Mouse (Mus musculus) hindbrain, embryonic 12.5 days (tissue): ENCODE results near the gene Rhbdf2. TPM values are rescaled to one million over a fixed set of nuclear protein-coding genes. Genes with fewer than 3 reads are reported as not detected.

Source experiments
- ATAC-seq: fragments of 200-750 bp; cut with Nextera tagmentation; 2 replicates; pipeline ENCODE4 v1.8.0; 2017; ENCODE audit warnings: moderate TSS enrichment; ENCODE audit not compliant: low FRiP score
- H3K27ac ChIP-seq: fragments of 300-500 bp; sonication (generic); 2 replicates; pipeline ENCODE4 v1.5.1; 2016; ENCODE audit warnings: mild to moderate bottlenecking
- H3K27me3 ChIP-seq: fragments of 300-500 bp; sonication (generic); 2 replicates; pipeline ENCODE4 v1.6.1; 2016; ENCODE audit warnings: mild to moderate bottlenecking
- H3K36me3 ChIP-seq: fragments of 300-500 bp; sonication (generic); 2 replicates; pipeline ENCODE4 v1.6.1; 2016; ENCODE audit warnings: mild to moderate bottlenecking
- H3K4me1 ChIP-seq: fragments of 300-500 bp; sonication (generic); 2 replicates; pipeline ENCODE4 v1.6.1; 2016
- H3K4me2 ChIP-seq: fragments of 300-500 bp; sonication (generic); replicated peaks from 2 replicates; pipeline ENCODE4 v1.6.1; 2016; ENCODE audit warnings: mild to moderate bottlenecking
- H3K4me3 ChIP-seq: fragments of 300-500 bp; sonication (generic); 2 replicates; pipeline ENCODE4 v1.5.1; 2016; ENCODE audit warnings: mild to moderate bottlenecking
- H3K9ac ChIP-seq: fragments of 300-500 bp; sonication (generic); 2 replicates; pipeline ENCODE4 v1.6.1; 2016; ENCODE audit warnings: mild to moderate bottlenecking, moderate library complexity
- H3K9me3 ChIP-seq: fragments of 300-500 bp; sonication (generic); replicated peaks from 2 replicates; pipeline ENCODE4 v1.6.1; 2016; ENCODE audit warnings: mild to moderate bottlenecking
- WGBS: fragments of 180-500 bp; shearing (Covaris S2); methylation state at CpG from one replicate; pipeline ENCODE4 v1.1.7; 2016; 5-methylcytosine and 5-hydroxymethylcytosine counted together
- polyA plus RNA-seq: library from polyadenylated mRNA; unstranded; fragments of >200 nt; fragmentation: Nextera tagmentation; extraction: Ambion mirVana; gene quantifications from 2 replicates; pipeline ENCODE4 v1.2.1, GENCODE M21; 2016

The Rhbdf2 gene
- polyA plus RNA-seq, 1 experiment from 2014 or later: 3.7 TPM

DNA sequence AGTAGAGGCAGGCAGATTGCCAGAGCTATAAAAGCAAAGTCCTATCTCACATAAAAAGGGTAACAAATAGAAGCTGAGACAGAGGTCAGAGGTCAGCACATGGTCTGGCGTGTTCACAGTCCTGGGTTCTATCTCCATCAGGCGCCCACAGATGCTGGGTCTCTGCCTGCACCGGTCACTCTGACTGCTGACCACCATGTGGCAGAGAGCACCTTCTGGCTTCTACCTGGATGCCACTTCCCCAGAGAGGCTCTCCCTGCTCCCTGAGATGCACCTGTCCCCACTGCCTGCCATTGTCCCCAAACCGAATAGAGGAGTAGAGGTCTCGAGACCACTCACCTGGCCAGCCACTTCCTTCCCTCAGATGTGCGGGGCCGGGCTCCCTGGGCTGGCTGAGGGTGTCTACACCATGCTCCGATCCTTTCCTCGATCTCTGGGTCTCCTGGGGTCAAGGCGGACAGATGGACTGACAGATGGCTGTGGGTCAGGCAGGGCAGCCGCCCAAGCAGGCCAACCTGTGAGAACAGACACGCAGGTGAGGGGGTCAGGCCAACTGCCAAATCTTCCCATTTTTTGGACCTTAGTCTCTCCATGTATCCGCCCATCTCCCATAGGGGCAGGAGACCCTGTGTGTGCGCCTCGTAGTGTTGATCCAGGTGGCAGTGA lies 16.7 kb downstream of the Rhbdf2 start:
- Histone ChIP-seq H3K9ac (no peak overlapping the region), H3K4me2 (no peak overlapping the region), H3K4me3 (no peak overlapping the region), H3K4me1 (no peaks in the 10 kb centered on the region; the same call in 1 of the 2 replicates), H3K9me3 (no peaks in the 10 kb centered on the region), H3K27ac (no peak overlapping the region), H3K27me3 (no peaks in the 10 kb centered on the region), H3K36me3 (no peaks in the 10 kb centered on the region)
- 85% methylated on average over 15 of the region's 15 CpGs for WGBS
- ATAC-seq: no peak

DNA sequence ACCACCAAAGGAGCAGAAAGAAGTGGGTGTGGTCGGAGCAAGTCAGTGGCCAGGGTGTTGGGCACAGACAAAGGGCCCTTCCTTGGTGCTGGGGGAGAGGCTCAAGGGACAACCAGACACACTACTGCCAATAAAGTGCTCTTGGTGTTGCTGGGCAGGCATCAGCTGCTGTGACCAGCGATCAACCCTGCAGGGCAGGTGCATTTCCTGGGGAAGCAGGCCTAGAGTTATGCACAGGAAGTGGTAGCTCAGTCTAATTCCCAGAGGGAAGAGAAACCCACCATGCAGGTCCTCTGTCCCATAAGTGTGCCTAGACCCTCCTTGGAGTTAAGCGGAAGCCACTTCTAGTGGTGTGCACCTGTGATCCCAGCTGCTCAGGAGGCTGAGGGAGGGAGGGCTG lies 19.1 kb downstream of the Rhbdf2 start:
- no peak overlapping the region for H3K4me3 ChIP-seq
- no peak overlapping the region for H3K9ac ChIP-seq
- no peaks in the 10 kb centered on the region for H3K36me3 ChIP-seq
- ATAC-seq: no peak
- H3K4me1 ChIP-seq: no peaks in the 10 kb centered on the region; the same call in 1 of the 2 replicates
- H3K27me3 ChIP-seq: no peaks in the 10 kb centered on the region
- 85% methylated on average over 3 of the region's 3 CpGs for WGBS
- no peak overlapping the region for H3K27ac ChIP-seq
- H3K9me3 ChIP-seq: no peaks in the 10 kb centered on the region
- H3K4me2 ChIP-seq: no peak overlapping the region

DNA sequence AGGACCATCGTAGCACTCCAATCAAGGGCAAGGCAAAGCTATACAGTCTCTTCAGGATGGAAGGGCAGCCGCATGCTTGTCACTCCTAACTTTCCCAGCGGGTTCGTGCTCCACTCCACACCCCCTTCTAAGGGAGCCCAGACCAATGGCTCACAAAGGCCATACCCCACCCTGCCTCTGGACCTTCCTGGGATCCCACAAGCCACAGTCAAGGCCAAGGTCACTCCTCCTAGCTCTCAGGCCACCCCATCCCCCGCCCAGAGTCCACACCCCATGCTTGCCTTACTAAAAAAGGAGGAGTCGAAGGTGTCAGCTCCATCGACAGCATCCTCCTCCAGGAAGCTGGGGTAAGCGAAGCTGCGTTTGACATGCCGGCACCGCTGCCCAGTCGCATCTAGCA lies 22.7 kb downstream of the Rhbdf2 start:
- Histone ChIP-seq H3K27ac (no peak overlapping the region), H3K9ac (no peak overlapping the region), H3K4me1 (no peaks in the 10 kb centered on the region; the same call in 1 of the 2 replicates), H3K36me3 (no peaks in the 10 kb centered on the region), H3K9me3 (no peaks in the 10 kb centered on the region), H3K4me3 (no peak overlapping the region), H3K27me3 (no peaks in the 10 kb centered on the region), H3K4me2 (no peak overlapping the region)
- no peak for ATAC-seq
- WGBS: 90% methylated on average over 12 of the region's 12 CpGs

DNA sequence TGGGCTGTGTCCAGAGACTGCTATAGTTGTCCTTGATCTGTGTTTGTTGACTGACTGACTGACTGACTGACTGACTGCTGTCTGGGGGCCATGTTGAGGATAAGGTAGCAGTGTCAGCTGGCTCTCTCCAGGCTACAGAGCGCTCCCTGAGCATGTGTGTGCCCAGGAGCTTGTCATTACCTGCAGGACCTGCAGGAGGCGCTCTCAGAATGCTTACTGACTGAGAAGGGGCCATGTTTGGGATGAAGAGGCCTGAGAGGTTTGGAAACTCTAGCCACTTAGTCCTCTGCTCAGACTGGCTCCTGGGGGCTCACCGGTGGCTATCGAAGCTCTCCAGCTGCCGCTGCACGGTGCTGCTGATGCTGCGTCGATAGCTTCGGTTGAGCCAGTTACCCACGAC lies 23.5 kb downstream of the Rhbdf2 start:
- no peak for ATAC-seq
- no peak overlapping the region for H3K4me3 ChIP-seq
- H3K9ac ChIP-seq: no peak overlapping the region
- H3K27ac ChIP-seq: no peak overlapping the region
- 88% methylated on average over 10 of the region's 10 CpGs for WGBS
- no peaks in the 10 kb centered on the region for H3K27me3 ChIP-seq
- H3K4me2 ChIP-seq: no peak overlapping the region
- no peaks in the 10 kb centered on the region; the same call in 1 of the 2 replicates for H3K4me1 ChIP-seq
- H3K9me3 ChIP-seq: no peaks in the 10 kb centered on the region
- no peaks in the 10 kb centered on the region for H3K36me3 ChIP-seq

DNA sequence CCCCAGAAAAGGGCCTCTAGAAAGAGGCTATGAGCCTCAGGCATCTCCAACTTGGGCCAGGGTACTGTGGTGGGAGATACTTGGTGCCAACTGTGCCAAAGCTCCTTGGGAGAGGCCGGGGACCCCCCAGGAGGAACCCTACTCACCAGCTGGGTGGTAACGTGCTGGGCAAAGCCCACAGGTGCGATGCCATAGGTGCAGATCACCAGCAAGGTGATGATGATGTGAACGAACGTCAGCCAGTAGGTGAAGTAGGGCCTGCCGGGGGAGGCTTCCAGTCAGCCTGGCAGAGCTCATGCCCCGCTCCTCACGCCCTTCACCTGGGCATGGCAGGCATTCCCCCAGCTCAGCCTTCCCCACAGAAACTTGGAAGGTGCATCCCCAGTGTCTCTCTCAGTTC lies 24.8 kb downstream of the Rhbdf2 start:
- Histone ChIP-seq H3K9ac (no peak overlapping the region), H3K27ac (no peak overlapping the region), H3K27me3 (no peaks in the 10 kb centered on the region), H3K4me3 (no peak overlapping the region), H3K4me1 (no peaks in the 10 kb centered on the region; the same call in 1 of the 2 replicates), H3K36me3 (no peaks in the 10 kb centered on the region), H3K4me2 (no peak overlapping the region), H3K9me3 (no peaks in the 10 kb centered on the region)
- ATAC-seq: no peak
- WGBS: 82% methylated on average over 8 of the region's 8 CpGs

DNA sequence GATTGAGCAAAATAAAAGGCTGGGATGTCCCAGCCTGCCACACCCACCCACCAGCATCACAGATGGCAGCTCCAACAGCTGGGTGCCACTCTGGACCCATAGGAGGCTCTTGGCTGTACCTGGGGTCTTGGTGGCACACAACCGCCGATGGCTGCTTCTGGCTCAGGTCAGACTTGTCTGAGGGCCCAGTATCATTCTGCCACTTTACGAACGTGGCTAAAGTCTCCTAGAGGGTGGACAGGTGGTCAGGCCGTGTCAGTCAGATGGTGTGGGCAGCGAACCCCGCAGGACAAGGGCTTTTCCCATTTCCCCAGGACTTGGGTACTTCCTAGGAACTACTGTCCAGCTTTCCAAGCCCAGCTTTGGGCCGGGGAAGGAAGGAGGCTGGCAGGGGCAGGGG lies 25.7 kb downstream of the Rhbdf2 start:
- H3K4me3 ChIP-seq: no peak overlapping the region
- no peaks in the 10 kb centered on the region for H3K27me3 ChIP-seq
- no peak overlapping the region for H3K9ac ChIP-seq
- ATAC-seq: no peak
- WGBS: 89% methylated on average over 8 of the region's 8 CpGs
- no peak overlapping the region for H3K27ac ChIP-seq
- no peaks in the 10 kb centered on the region for H3K36me3 ChIP-seq
- H3K9me3 ChIP-seq: no peaks in the 10 kb centered on the region
- H3K4me1 ChIP-seq: no peaks in the 10 kb centered on the region; the same call in 1 of the 2 replicates
- no peak overlapping the region for H3K4me2 ChIP-seq

DNA sequence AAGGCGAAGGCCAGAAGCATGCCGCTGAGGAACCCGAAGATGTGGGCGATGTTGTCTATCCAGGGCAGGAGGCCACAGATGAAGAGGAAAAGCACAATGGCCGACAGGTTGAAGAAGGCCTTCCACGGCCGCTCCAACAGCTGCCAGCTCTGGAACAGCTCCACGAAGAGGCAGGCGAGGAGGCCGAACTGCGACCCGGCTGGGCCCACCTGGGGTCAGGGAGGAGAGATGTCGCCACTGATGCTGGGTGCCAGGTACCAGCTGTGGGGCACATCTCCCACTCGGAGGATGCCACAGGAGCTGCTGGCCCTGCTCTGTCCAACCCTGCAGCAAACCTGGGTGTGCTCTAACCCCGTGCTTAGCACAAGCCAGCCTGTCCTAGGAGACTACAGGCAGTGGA lies 27.6 kb downstream of the Rhbdf2 start:
- H3K4me2 ChIP-seq: no peak overlapping the region
- no peak for ATAC-seq
- H3K9ac ChIP-seq: no peak overlapping the region
- H3K9me3 ChIP-seq: no peaks in the 10 kb centered on the region
- WGBS: 91% methylated on average over 15 of the region's 15 CpGs
- no peak overlapping the region for H3K4me3 ChIP-seq
- no peaks in the 10 kb centered on the region for H3K36me3 ChIP-seq
- H3K4me1 ChIP-seq: no peaks in the 10 kb centered on the region
- no peak overlapping the region for H3K27ac ChIP-seq
- no peaks in the 10 kb centered on the region for H3K27me3 ChIP-seq

DNA sequence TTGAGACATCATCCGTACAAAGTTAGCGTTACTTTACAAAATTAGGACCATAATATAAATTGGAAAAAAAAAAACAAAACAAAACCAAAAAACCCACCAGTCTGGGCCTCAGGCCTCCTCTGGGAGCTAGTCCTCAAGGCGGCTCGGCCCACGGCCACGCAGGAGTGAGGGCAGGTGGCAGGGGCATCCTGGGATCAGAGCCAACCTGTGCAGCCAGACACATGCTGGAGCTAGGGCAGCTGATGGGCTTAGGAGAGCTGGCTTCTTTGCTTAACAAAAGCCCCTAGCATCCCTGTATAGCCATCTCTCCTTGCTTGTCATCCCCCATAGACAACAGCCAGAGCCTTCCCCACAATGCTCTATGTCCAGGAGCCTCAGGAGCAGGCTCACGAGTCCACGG lies 28.6 kb downstream of the Rhbdf2 start:
- no peak for ATAC-seq
- 89% methylated on average over 8 of the region's 8 CpGs for WGBS
- H3K9me3 ChIP-seq: no peaks in the 10 kb centered on the region
- H3K4me3 ChIP-seq: no peak overlapping the region
- no peak overlapping the region for H3K27ac ChIP-seq
- no peaks in the 10 kb centered on the region for H3K36me3 ChIP-seq
- no peaks in the 10 kb centered on the region for H3K27me3 ChIP-seq
- no peak overlapping the region for H3K9ac ChIP-seq
- H3K4me1 ChIP-seq: peaks cover 1% of the 10 kb centered on the region; the same call in 1 of the 2 replicates
- no peak overlapping the region for H3K4me2 ChIP-seq

DNA sequence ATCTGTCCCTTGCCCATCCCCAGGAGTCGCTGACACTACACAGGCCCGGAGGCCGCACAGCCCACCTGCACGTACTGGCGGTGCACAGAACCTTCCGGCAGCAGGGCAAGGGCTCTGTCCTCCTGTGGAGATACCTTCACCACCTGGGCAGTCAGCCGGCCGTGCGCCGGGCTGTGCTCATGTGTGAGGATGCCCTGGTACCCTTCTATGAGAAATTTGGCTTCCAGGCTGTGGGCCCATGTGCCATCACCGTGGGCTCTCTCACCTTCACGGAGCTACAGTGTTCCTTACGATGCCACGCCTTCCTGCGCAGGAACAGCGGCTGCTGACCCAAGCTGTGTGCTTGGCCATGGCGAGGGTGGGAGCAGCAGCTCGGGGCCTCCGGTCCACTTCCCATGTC lies 30.1 kb downstream of the Rhbdf2 start:
- WGBS: 88% methylated on average over 19 of the region's 19 CpGs
- Histone ChIP-seq H3K9ac (no peak overlapping the region; the same call in 1 of the 2 replicates), H3K4me2 (no peak overlapping the region), H3K9me3 (no peaks in the 10 kb centered on the region), H3K27me3 (no peaks in the 10 kb centered on the region), H3K27ac (no peak overlapping the region), H3K36me3 (no peaks in the 10 kb centered on the region), H3K4me3 (no peak overlapping the region), H3K4me1 (peaks cover 10% of the 10 kb centered on the region)
- ATAC-seq: no peak

DNA sequence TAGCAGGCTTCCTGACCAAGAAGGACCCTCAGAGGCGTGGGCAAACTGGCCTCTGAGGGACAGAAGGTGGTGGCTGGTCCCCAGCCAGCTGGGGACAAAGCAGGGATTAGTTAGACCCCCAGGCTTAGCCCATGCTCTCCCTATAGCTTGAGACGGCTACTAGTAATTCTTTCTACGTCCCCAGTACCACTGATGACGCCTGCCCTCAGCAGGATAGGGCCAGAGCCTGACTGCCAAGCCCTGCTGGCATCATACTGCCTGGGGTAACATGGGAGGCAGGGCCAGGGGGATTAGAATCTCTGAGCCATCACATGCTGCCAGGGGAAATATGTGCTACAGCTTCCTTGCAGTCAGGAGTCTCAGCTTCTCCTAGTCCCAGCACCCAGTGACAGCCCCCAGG lies 33.5 kb downstream of the Rhbdf2 start:
- Histone ChIP-seq H3K4me3 (no peak overlapping the region), H3K36me3 (no peaks in the 10 kb centered on the region), H3K27ac (peak overlapping the region; percentile 68; the same call in 1 of the 2 replicates), H3K27me3 (no peaks in the 10 kb centered on the region; the same call in 1 of the 2 replicates), H3K4me2 (no peak overlapping the region), H3K4me1 (peaks cover 22% of the 10 kb centered on the region), H3K9me3 (no peaks in the 10 kb centered on the region), H3K9ac (no peak overlapping the region)
- 64% methylated on average over 4 of the region's 4 CpGs for WGBS
- no peak for ATAC-seq

DNA sequence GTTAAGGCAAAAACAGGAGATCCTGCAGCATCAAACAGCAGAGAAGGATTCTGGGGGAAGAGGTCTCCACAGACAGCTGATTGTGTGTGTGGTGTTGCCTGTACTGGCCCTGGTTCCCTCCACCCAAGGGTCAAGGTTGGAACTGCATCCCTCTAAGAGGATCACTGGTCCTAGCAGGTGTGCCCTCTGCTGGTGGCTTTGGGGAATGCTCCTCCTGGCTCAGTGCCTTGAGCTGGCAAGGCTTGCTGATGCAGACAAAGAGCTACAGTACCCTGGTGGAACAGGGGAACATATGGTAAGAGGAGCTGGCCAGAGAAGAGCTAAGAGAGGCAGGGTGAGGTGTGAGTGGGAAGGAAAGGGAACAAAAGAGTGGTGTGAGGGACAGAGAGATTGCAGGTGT lies 34.4 kb downstream of the Rhbdf2 start:
- no peak overlapping the region for H3K4me2 ChIP-seq
- H3K9ac ChIP-seq: peak overlapping the region; percentile 35; the same call in 1 of the 2 replicates
- H3K36me3 ChIP-seq: no peaks in the 10 kb centered on the region
- peaks cover 1% of the 10 kb centered on the region; the same call in 1 of the 2 replicates for H3K27me3 ChIP-seq
- H3K4me3 ChIP-seq: no peak overlapping the region
- no peaks in the 10 kb centered on the region for H3K9me3 ChIP-seq
- H3K27ac ChIP-seq: peak overlapping the region; percentile 68
- ATAC-seq: peak; percentile 72
- H3K4me1 ChIP-seq: peaks cover 23% of the 10 kb centered on the region

DNA sequence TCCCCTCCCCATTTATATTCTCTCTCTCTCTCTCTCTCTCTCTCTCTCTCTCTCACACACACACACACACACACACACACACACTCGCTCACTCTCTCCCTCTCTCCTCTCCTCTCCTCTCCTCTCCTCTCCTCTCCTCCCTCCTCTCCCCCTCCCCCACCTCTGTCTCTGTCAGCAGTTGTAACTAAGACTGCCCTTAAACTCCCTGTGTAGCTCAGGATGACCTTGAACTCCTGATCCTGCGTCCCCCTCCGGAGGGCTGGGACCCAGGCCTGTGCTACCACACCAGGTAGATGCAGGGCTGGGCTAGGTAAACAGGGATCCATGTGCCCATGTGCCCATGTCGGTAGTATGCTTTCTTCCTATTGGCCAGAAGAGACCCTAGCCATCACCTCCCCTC lies 35.2 kb downstream of the Rhbdf2 start:
- Histone ChIP-seq H3K4me1 (peaks cover 31% of the 10 kb centered on the region), H3K9me3 (no peaks in the 10 kb centered on the region), H3K27ac (no peak overlapping the region), H3K4me2 (no peak overlapping the region), H3K9ac (no peak overlapping the region), H3K4me3 (no peak overlapping the region), H3K27me3 (peaks cover 8% of the 10 kb centered on the region; the same call in 1 of the 2 replicates), H3K36me3 (no peaks in the 10 kb centered on the region)
- no peak for ATAC-seq
- WGBS: 92% methylated on average over 4 of the region's 4 CpGs

DNA sequence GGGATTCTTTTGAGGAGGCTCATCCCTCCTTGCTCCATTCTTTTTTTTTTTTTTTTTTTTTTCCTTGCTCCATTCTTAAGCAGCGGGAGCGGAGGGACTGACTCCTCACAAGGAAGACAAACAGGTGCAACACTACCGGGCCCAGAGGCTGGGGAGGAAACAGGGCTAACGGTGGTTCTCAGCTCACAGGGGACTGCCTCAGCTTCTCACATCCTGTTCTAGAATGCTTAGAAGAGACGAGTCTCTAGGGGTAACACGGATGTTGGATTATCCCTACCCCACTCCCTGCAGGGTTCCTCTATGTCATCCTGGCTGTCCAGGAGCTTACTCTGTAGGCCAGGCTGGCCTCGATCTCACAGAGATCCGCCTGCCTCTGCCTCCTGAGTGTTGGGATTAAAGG lies 37.2 kb downstream of the Rhbdf2 start:
- ATAC-seq: no peak
- H3K27me3 ChIP-seq: peaks cover 8% of the 10 kb centered on the region; the same call in 1 of the 2 replicates
- peaks cover 34% of the 10 kb centered on the region for H3K4me1 ChIP-seq
- H3K4me2 ChIP-seq: no peak overlapping the region
- no peak overlapping the region for H3K9ac ChIP-seq
- no peak overlapping the region for H3K27ac ChIP-seq
- H3K9me3 ChIP-seq: no peaks in the 10 kb centered on the region
- no peaks in the 10 kb centered on the region for H3K36me3 ChIP-seq
- WGBS: 54% methylated on average over 8 of the region's 8 CpGs
- no peak overlapping the region for H3K4me3 ChIP-seq
